9 mouse cellular contexts compared by ENCODE assay signal in genomic region chr11:116387086-116388071, GRCm38 (mm10). TPM values are rescaled to one million over a fixed set of nuclear protein-coding genes. Genes with fewer than 3 reads are reported as not detected.
A peak's percentile ranks its signal among the peaks of the same experiment; 100 is the strongest.
DNase-seq lines count a peak whose midpoint lies in the region; ATAC-seq and TF ChIP-seq lines count a peak whose summit lies in the region.
"Had no signal": no experiment of that assay in that cellular context is flagged by ENCODE, and none has a peak within 500 bp of the region (broad histone marks: within the 10 kb centered on the region; RNA-seq: fewer than 3 reads in every experiment).

No protein-coding gene starts in this region.

- H3K9ac ChIP-seq in kidney, postnatal 0 days (ENCODE audit: low read depth, low read length) = no peak overlapping the region
- H3K9ac ChIP-seq in midbrain, postnatal 0 days (replicated peaks; ENCODE audit: low read length, poor library complexity, severe bottlenecking) = peak overlapping the region; percentile 29; the same call in 1 of the 2 replicates

- intact Hi-C loops in left cerebral cortex, postnatal 4 days (cut with DNase I) = no loop called here

- peak overlapping the region; percentile 32 for H3K4me2 ChIP-seq in kidney, postnatal 0 days (ENCODE audit: low read length)
- no peak overlapping the region for H3K4me2 ChIP-seq in midbrain, postnatal 0 days (ENCODE audit: low read depth, low read length, poor library complexity, severe bottlenecking)

- peaks cover 49% of the 10 kb centered on the region for H3K4me1 ChIP-seq in E14TG2a.4 (replicated peaks; ENCODE audit: low read depth, low read length)
- peaks cover 21% of the 10 kb centered on the region for H3K4me1 ChIP-seq in kidney, postnatal 0 days (replicated peaks; ENCODE audit: insufficient read depth, low read length)
- H3K4me1 ChIP-seq in midbrain, postnatal 0 days (ENCODE audit: insufficient read depth, low read length) = no peaks in the 10 kb centered on the region

- peak; percentile 47 for DNase-seq in adrenal gland, postnatal 10 days
- peak; percentile 25 for DNase-seq in forelimb bud, embryonic 11.5 days (ENCODE audit: low read depth, low spot score)
- DNase-seq in kidney, postnatal 0 days (ENCODE audit: low spot score) = peak; percentile 92
- peak; percentile 21 for DNase-seq in midbrain, postnatal 0 days (ENCODE audit: low spot score)
- no peak for DNase-seq in testis, postnatal 10 days (ENCODE audit: low spot score)
- DNase-seq in left cerebral cortex, postnatal 4 days = no peak
- DNase-seq in cerebellum, adult 8-10 months = no peak

- peak overlapping the region; percentile 35 for H3K4me3 ChIP-seq in E14TG2a.4 (replicated peaks; ENCODE audit: low read length)
- H3K4me3 ChIP-seq in kidney, postnatal 0 days (replicated peaks; ENCODE audit: low read depth, low read length) = 0 out of 2 replicates have a peak overlapping the region, but pooled peaks have one; percentile 2
- no peak overlapping the region for H3K4me3 ChIP-seq in midbrain, postnatal 0 days (ENCODE audit: low read depth, low read length)
- H3K4me3 ChIP-seq: erythroblast, embryonic 14.5 days had no signal

- H3K36me3 ChIP-seq in E14TG2a.4 (ENCODE audit: insufficient read depth, low read length) = no peaks in the 10 kb centered on the region
- no peaks in the 10 kb centered on the region for H3K36me3 ChIP-seq in kidney, postnatal 0 days (ENCODE audit: insufficient read depth, low read length)
- peaks cover 2% of the 10 kb centered on the region; the same call in 1 of the 2 replicates for H3K36me3 ChIP-seq in midbrain, postnatal 0 days (ENCODE audit: insufficient read depth, low read length)

- no peaks in the 10 kb centered on the region for H3K9me3 ChIP-seq in E14TG2a.4 (ENCODE audit: low read length)
- H3K9me3 ChIP-seq in kidney, postnatal 0 days (replicated peaks; ENCODE audit: low read length) = no peaks in the 10 kb centered on the region
- no peaks in the 10 kb centered on the region for H3K9me3 ChIP-seq in midbrain, postnatal 0 days (ENCODE audit: low read length)

- ATAC-seq in kidney, postnatal 0 days (replicated peaks; ENCODE audit: low FRiP score, low read depth) = peak; percentile 71
- ATAC-seq in midbrain, postnatal 0 days (ENCODE audit: low FRiP score) = no peak

- no peaks in the 10 kb centered on the region; the same call in 1 of the 2 replicates for H3K27me3 ChIP-seq in E14TG2a.4 (ENCODE audit: insufficient read depth, low read length)
- H3K27me3 ChIP-seq in kidney, postnatal 0 days (ENCODE audit: insufficient read depth, low read length) = no peaks in the 10 kb centered on the region
- H3K27me3 ChIP-seq in midbrain, postnatal 0 days (ENCODE audit: insufficient read depth, low read length) = no peaks in the 10 kb centered on the region

- WGBS in kidney, postnatal 0 days = 11% methylated on average over 15 of the region's 16 CpGs
- 21% methylated on average over 15 of the region's 16 CpGs for WGBS in midbrain, postnatal 0 days

- peak overlapping the region; percentile 77 for H3K27ac ChIP-seq in kidney, postnatal 0 days
- peak overlapping the region; percentile 32; the same call in 1 of the 2 replicates for H3K27ac ChIP-seq in midbrain, postnatal 0 days (ENCODE audit: low read depth, low read length)

- no peak for TF ChIP-seq CTCF in E14TG2a.4 (conservative IDR thresholded peaks at IDR 0.05; ENCODE audit: low read length)
- TF ChIP-seq CTCF in kidney, postnatal 0 days (IDR thresholded peaks at IDR 0.05; ENCODE audit: low read depth) = no peak; the same call in 1 of the 2 replicates
- TF ChIP-seq CTCF in midbrain, postnatal 0 days (IDR thresholded peaks at IDR 0.05) = no peak

RNA-seq across cellular contexts. Expression of gene Rnf157, which starts 25.5 kb away (rescaled TPM):
- 10 to 100 TPM; 11.2 to 16.5 TPM for total RNA-seq in adrenal gland, postnatal 10 days (2021)
- 7.4 and 8.1 TPM in 2 replicates for polyA plus RNA-seq in kidney, postnatal 0 days (2015; fragmentation: Nextera tagmentation; extraction: Ambion mirVana)
- total RNA-seq in midbrain, postnatal 0 days (2014; rRNA removed) = 113 and 138 TPM in 2 replicates
- polyA plus RNA-seq in midbrain, postnatal 0 days (2015; fragmentation: Nextera tagmentation; extraction: Ambion mirVana) = 53.7 and 57.0 TPM in 2 replicates
- total RNA-seq in left cerebral cortex, postnatal 4 days (2021) = 100 to 1,000 TPM; 187 to 192 TPM
- polyA plus RNA-seq: erythroblast, embryonic 14.5 days had no signal

RNA-seq across cellular contexts. Expression of gene Ubald2, which starts 46.5 kb away (rescaled TPM):
- 10 to 100 TPM; 47.9 to 51.1 TPM for total RNA-seq in adrenal gland, postnatal 10 days (2021)
- polyA plus RNA-seq in kidney, postnatal 0 days (2015; fragmentation: Nextera tagmentation; extraction: Ambion mirVana) = 53.5 and 53.6 TPM in 2 replicates
- total RNA-seq in midbrain, postnatal 0 days (2014; rRNA removed) = 81.0 and 85.9 TPM in 2 replicates
- polyA plus RNA-seq in midbrain, postnatal 0 days (2015; fragmentation: Nextera tagmentation; extraction: Ambion mirVana) = 40.1 and 40.9 TPM in 2 replicates
- 10 to 100 TPM; 43.3 to 45.8 TPM for total RNA-seq in left cerebral cortex, postnatal 4 days (2021)

RNA-seq across cellular contexts. Expression of gene Foxj1, which starts 52.2 kb away (rescaled TPM):
- under 1 TPM; 0.18 to 0.30 TPM for total RNA-seq in adrenal gland, postnatal 10 days (2021)
- polyA plus RNA-seq in kidney, postnatal 0 days (2015; fragmentation: Nextera tagmentation; extraction: Ambion mirVana) = 2.5 TPM in 2 replicates
- total RNA-seq in midbrain, postnatal 0 days (2014; rRNA removed) = 24.1 and 37.5 TPM in 2 replicates
- 9.6 and 12.1 TPM in 2 replicates for polyA plus RNA-seq in midbrain, postnatal 0 days (2015; fragmentation: Nextera tagmentation; extraction: Ambion mirVana)
- 1 to 10 TPM; 6.6 to 9.3 TPM for total RNA-seq in left cerebral cortex, postnatal 4 days (2021)

Comparison
In these comparisons a context has a peak if more than half of its experiments do, and no peak if none do; other contexts are left out.
1. DNase-seq: peak in adrenal gland, postnatal 10 days (single experiment), forelimb bud, embryonic 11.5 days (single experiment), kidney, postnatal 0 days (single experiment) and midbrain, postnatal 0 days (single experiment); none in testis, postnatal 10 days (single experiment), left cerebral cortex, postnatal 4 days (single experiment) and cerebellum, adult 8-10 months (single experiment).
2. RNA of gene Foxj1, which starts 52.2 kb away (total RNA-seq): 24.1 to 37.5 TPM in midbrain, postnatal 0 days and 6.6 to 9.3 TPM in left cerebral cortex, postnatal 4 days; 0.18 to 0.30 TPM in adrenal gland, postnatal 10 days; every median in the first group is over 4 times any median in the second.